Mouse (Mus musculus): Measurements from ENCODE around the gene Ccdc69. TPM values are rescaled to one million over a fixed set of nuclear protein-coding genes. Genes with fewer than 3 reads are reported as not detected.

The Ccdc69 gene
- polyA plus RNA-seq, 1 experiment, result 0.73 TPM

- no peaks in the 10 kb centered on the region for H3K9me3 ChIP-seq
- peaks cover 77% of the 10 kb centered on the region for H3K27me3 ChIP-seq (replicated peaks)
- peaks cover 22% of the 10 kb centered on the region for H3K4me1 ChIP-seq
- TF ChIP-seq FLI1 (IDR thresholded peaks at IDR 0.05; ENCODE audit: low read length) (no peak), GATA1 (IDR thresholded peaks at IDR 0.05; ENCODE audit: borderline replicate concordance, low read length) (no peak)
- no peaks in the 10 kb centered on the region for H3K36me3 ChIP-seq (replicated peaks; ENCODE audit: low read length)
- no peak overlapping the region for H3K4me3 ChIP-seq (replicated peaks)
These were observed 61.2 kb downstream of the Ccdc69 start for GRCm38 (mm10) chr11:55016758-55017157.

- Histone ChIP-seq H3K36me3 (replicated peaks; ENCODE audit: low read length) (no peaks in the 10 kb centered on the region), H3K9me3 (no peaks in the 10 kb centered on the region), H3K4me1 (peaks cover 18% of the 10 kb centered on the region; the same call in 1 of the 2 replicates), H3K27me3 (replicated peaks) (peaks cover 75% of the 10 kb centered on the region), H3K4me3 (replicated peaks) (no peak overlapping the region)
- TF ChIP-seq FLI1 (IDR thresholded peaks at IDR 0.05; ENCODE audit: low read length), result no peak
- no peak for TF ChIP-seq GATA1 (IDR thresholded peaks at IDR 0.05; ENCODE audit: borderline replicate concordance, low read length)
These were observed 62.1 kb downstream of the Ccdc69 start for GRCm38 (mm10) chr11:55015831-55016241.

- Histone ChIP-seq H3K9me3 (no peaks in the 10 kb centered on the region), H3K27me3 (replicated peaks) (peaks cover 74% of the 10 kb centered on the region), H3K36me3 (replicated peaks; ENCODE audit: low read length) (no peaks in the 10 kb centered on the region), H3K4me1 (peaks cover 16% of the 10 kb centered on the region; the same call in 1 of the 2 replicates), H3K4me3 (replicated peaks) (no peak overlapping the region)
- TF ChIP-seq FLI1 (IDR thresholded peaks at IDR 0.05; ENCODE audit: low read length) (no peak), GATA1 (IDR thresholded peaks at IDR 0.05; ENCODE audit: borderline replicate concordance, low read length) (no peak)
These were observed 62.7 kb downstream of the Ccdc69 start for GRCm38 (mm10) chr11:55015264-55015663.

- H3K4me3 ChIP-seq (replicated peaks), result no peak overlapping the region
- peaks cover 68% of the 10 kb centered on the region for H3K27me3 ChIP-seq (replicated peaks)
- TF ChIP-seq FLI1 (IDR thresholded peaks at IDR 0.05; ENCODE audit: low read length) (no peak), GATA1 (IDR thresholded peaks at IDR 0.05; ENCODE audit: borderline replicate concordance, low read length) (no peak)
- H3K4me1 ChIP-seq, result peaks cover 13% of the 10 kb centered on the region; the same call in 1 of the 2 replicates
- no peaks in the 10 kb centered on the region for H3K36me3 ChIP-seq (replicated peaks; ENCODE audit: low read length)
- H3K9me3 ChIP-seq, result no peaks in the 10 kb centered on the region
These were observed 64.1 kb downstream of the Ccdc69 start for GRCm38 (mm10) chr11:55013802-55014201.

GRCm38 (mm10) chr11:55012551-55013521, 65.1 kb downstream of the Ccdc69 start:
- Histone ChIP-seq H3K4me1 (peaks cover 11% of the 10 kb centered on the region), H3K27me3 (replicated peaks) (peaks cover 63% of the 10 kb centered on the region), H3K9me3 (no peaks in the 10 kb centered on the region), H3K36me3 (replicated peaks; ENCODE audit: low read length) (no peaks in the 10 kb centered on the region), H3K4me3 (replicated peaks) (no peak overlapping the region)
- TF ChIP-seq GATA1 (IDR thresholded peaks at IDR 0.05; ENCODE audit: borderline replicate concordance, low read length) (no peak), FLI1 (IDR thresholded peaks at IDR 0.05; ENCODE audit: low read length) (no peak)

GRCm38 (mm10) chr11:55011440-55011839, 66.5 kb downstream of the Ccdc69 start:
- Histone ChIP-seq H3K27me3 (replicated peaks) (peaks cover 60% of the 10 kb centered on the region), H3K9me3 (no peaks in the 10 kb centered on the region), H3K4me1 (peaks cover 9% of the 10 kb centered on the region; the same call in 1 of the 2 replicates), H3K4me3 (replicated peaks) (no peak overlapping the region), H3K36me3 (replicated peaks; ENCODE audit: low read length) (peaks cover 5% of the 10 kb centered on the region)
- TF ChIP-seq FLI1 (IDR thresholded peaks at IDR 0.05; ENCODE audit: low read length), result no peak
- TF ChIP-seq GATA1 (IDR thresholded peaks at IDR 0.05; ENCODE audit: borderline replicate concordance, low read length), result no peak

- peaks cover 5% of the 10 kb centered on the region for H3K36me3 ChIP-seq (replicated peaks; ENCODE audit: low read length)
- TF ChIP-seq FLI1 (IDR thresholded peaks at IDR 0.05; ENCODE audit: low read length), result no peak
- TF ChIP-seq GATA1 (IDR thresholded peaks at IDR 0.05; ENCODE audit: borderline replicate concordance, low read length), result no peak
These were observed 69.7 kb downstream of the Ccdc69 start for GRCm38 (mm10) chr11:55008230-55008629.

GRCm38 (mm10) chr11:55005684-55006083, 72.2 kb downstream of the Ccdc69 start:
- Histone ChIP-seq H3K36me3 (replicated peaks; ENCODE audit: low read length) (peaks cover 13% of the 10 kb centered on the region), H3K4me3 (replicated peaks) (no peak overlapping the region), H3K9me3 (peaks cover 5% of the 10 kb centered on the region), H3K4me1 (peaks cover 5% of the 10 kb centered on the region; the same call in 1 of the 2 replicates), H3K27me3 (replicated peaks) (peaks cover 60% of the 10 kb centered on the region)
- TF ChIP-seq FLI1 (IDR thresholded peaks at IDR 0.05; ENCODE audit: low read length) (no peak), GATA1 (IDR thresholded peaks at IDR 0.05; ENCODE audit: borderline replicate concordance, low read length) (no peak)

More at GRCm38 (mm10) chr11:55008230-55008629, 69.7 kb downstream of the Ccdc69 start:
- H3K27me3 ChIP-seq (replicated peaks), result peaks cover 63% of the 10 kb centered on the region
- H3K4me3 ChIP-seq (replicated peaks), result no peak overlapping the region
- peaks cover 5% of the 10 kb centered on the region; the same call in 1 of the 2 replicates for H3K4me1 ChIP-seq
- no peaks in the 10 kb centered on the region for H3K9me3 ChIP-seq

- H3K4me1 ChIP-seq, result peaks cover 5% of the 10 kb centered on the region; the same call in 1 of the 2 replicates
- TF ChIP-seq FLI1 (IDR thresholded peaks at IDR 0.05; ENCODE audit: low read length) (no peak), GATA1 (IDR thresholded peaks at IDR 0.05; ENCODE audit: borderline replicate concordance, low read length) (no peak)
- H3K36me3 ChIP-seq (replicated peaks; ENCODE audit: low read length), result peaks cover 13% of the 10 kb centered on the region
- no peak overlapping the region for H3K4me3 ChIP-seq (replicated peaks)
- H3K9me3 ChIP-seq, result peaks cover 8% of the 10 kb centered on the region
- H3K27me3 ChIP-seq (replicated peaks), result peaks cover 55% of the 10 kb centered on the region
These were observed 72.9 kb downstream of the Ccdc69 start for GRCm38 (mm10) chr11:55004970-55005502.

Other genes starting within 250 kb of the Ccdc69 start
- gene Lyrm7, start 217.2 kb downstream of the Ccdc69 start, polyA plus RNA-seq (2012; ENCODE audit: insufficient read depth, low replicate concordance), result 0.13 and 0.70 TPM in 2 replicates
- gene Hint1, start 211.7 kb downstream of the Ccdc69 start, polyA plus RNA-seq (2012; ENCODE audit: insufficient read depth, low replicate concordance), result 289 and 879 TPM in 2 replicates
- gene Gpx3, start 175.7 kb downstream of the Ccdc69 start, polyA plus RNA-seq (2012; ENCODE audit: insufficient read depth, low replicate concordance), result 21.7 and 34.2 TPM in 2 replicates
- gene Tnip1, start 115.2 kb downstream of the Ccdc69 start, polyA plus RNA-seq (2012; ENCODE audit: insufficient read depth, low replicate concordance), result 69.0 and 80.2 TPM in 2 replicates
- gene Anxa6, start 44.7 kb downstream of the Ccdc69 start, polyA plus RNA-seq (2012; ENCODE audit: insufficient read depth, low replicate concordance), result 0.90 and 18.9 TPM in 2 replicates
- 3.3 and 7.5 TPM in 2 replicates for gene Gm2a, start 20.0 kb upstream of the Ccdc69 start, polyA plus RNA-seq (2012; ENCODE audit: insufficient read depth, low replicate concordance)
- not detected in 2 replicates for gene Slc36a3, start 73.6 kb upstream of the Ccdc69 start, polyA plus RNA-seq (2012; ENCODE audit: insufficient read depth, low replicate concordance)
- gene Slc36a2, start 106.9 kb upstream of the Ccdc69 start, polyA plus RNA-seq (2012; ENCODE audit: insufficient read depth, low replicate concordance), result 0.18 TPM in 1 of 2 replicates, not detected in the other
- 4.0 and 6.4 TPM in 2 replicates for gene Slc36a1, start 126.2 kb upstream of the Ccdc69 start, polyA plus RNA-seq (2012; ENCODE audit: insufficient read depth, low replicate concordance)

Data from megakaryocyte, embryonic 14.5 days (primary cell).